Mouse (Mus musculus) midbrain, embryonic 14.5 days (tissue): ENCODE measurements around the gene Prrc2a. TPM values are rescaled to one million over a fixed set of nuclear protein-coding genes. Genes with fewer than 3 reads are reported as not detected.
A peak's percentile ranks its signal among the peaks of the same experiment; 100 is the strongest.

Source experiments
- ATAC-seq: fragments of 200-750 bp; cut with Nextera tagmentation; 2 replicates; pipeline ENCODE4 v1.8.0; 2017; ENCODE audit warnings: moderate number of reproducible peaks, moderate library complexity; ENCODE audit not compliant: low FRiP score, low TSS enrichment
- DNase-seq: peaks from one replicate; pipeline ENCODE4 v3.0.0-alpha.2; 2015
- H3K27ac ChIP-seq: fragments of 300-500 bp; sonication (generic); replicated peaks from 2 replicates; pipeline ENCODE4 v1.5.1; 2014; ENCODE audit warnings: mild to moderate bottlenecking, low read depth, low read length, moderate library complexity
- H3K27me3 ChIP-seq: fragments of 300-500 bp; sonication (generic); 2 replicates; pipeline ENCODE4 v1.6.1; 2014; ENCODE audit warnings: low read length, control low read depth, mixed read lengths; ENCODE audit not compliant: control insufficient read depth, insufficient read depth
- H3K36me3 ChIP-seq: fragments of 300-500 bp; sonication (generic); 2 replicates; pipeline ENCODE4 v1.6.1; 2014; ENCODE audit warnings: low read length, control low read depth; ENCODE audit not compliant: control insufficient read depth, insufficient read depth
- H3K4me1 ChIP-seq: fragments of 300-500 bp; sonication (generic); 2 replicates; pipeline ENCODE4 v1.6.1; 2014; ENCODE audit warnings: mild to moderate bottlenecking, antibody characterized with exemption, low read length, control low read depth; ENCODE audit not compliant: control insufficient read depth, insufficient read depth
- H3K4me2 ChIP-seq: fragments of 300-500 bp; sonication (generic); 2 replicates; pipeline ENCODE4 v1.6.1; 2014; ENCODE audit warnings: mild to moderate bottlenecking, low read length, moderate library complexity
- H3K4me3 ChIP-seq: fragments of 300-500 bp; sonication (generic); replicated peaks from 2 replicates; pipeline ENCODE4 v1.5.1; 2014; ENCODE audit warnings: low read depth, low read length
- H3K9ac ChIP-seq: fragments of 300-500 bp; sonication (generic); replicated peaks from 2 replicates; pipeline ENCODE4 v1.6.1; 2014; ENCODE audit warnings: mild to moderate bottlenecking, low read length, moderate library complexity
- H3K9me3 ChIP-seq: fragments of 300-500 bp; sonication (generic); 2 replicates; pipeline ENCODE4 v1.6.1; 2016; ENCODE audit warnings: low read length, control low read depth, mixed read lengths; ENCODE audit not compliant: control insufficient read depth
- WGBS: fragments of 180-500 bp; shearing (Covaris S2); extraction: QIAGEN DNeasy Blood & Tissue Kit; methylation state at CpG from one replicate; pipeline ENCODE4 v1.1.7; 2014; 5-methylcytosine and 5-hydroxymethylcytosine counted together
- polyA plus RNA-seq: library from polyadenylated mRNA; unstranded; fragments of >200 nt; fragmentation: Nextera tagmentation; extraction: Ambion mirVana; gene quantifications from 2 replicates; pipeline ENCODE4 v1.2.1, GENCODE M21; 2014

The Prrc2a gene
- polyA plus RNA-seq, 1 experiment from 2014 or later = 194 TPM

- no peaks in the 10 kb centered on the region for H3K9me3 ChIP-seq
- no peak within 1 kb of the TSS for H3K27ac ChIP-seq
- no peaks in the 10 kb centered on the region for H3K36me3 ChIP-seq
- H3K4me1 ChIP-seq = peaks cover 6% of the 10 kb centered on the region; the same call in 1 of the 2 replicates
- no peak for ATAC-seq
- H3K4me3 ChIP-seq = no peak within 1 kb of the TSS
- H3K9ac ChIP-seq = peak within 1 kb of the TSS; percentile 42; the same call in 1 of the 2 replicates
- peaks cover 29% of the 10 kb centered on the region for H3K27me3 ChIP-seq
- DNase-seq = no peak
- H3K4me2 ChIP-seq = peak within 1 kb of the TSS; percentile 62
- WGBS = 74% methylated on average over 28 of the region's 28 CpGs
These were observed 29.5 kb upstream of the Prrc2a start, which contains the start of gene Ltb for GRCm38 (mm10) chr17:35193881-35194843. Ltb (plus strand) TSS chr17:35194439.

- DNase-seq = no peak
- 86% methylated on average over 5 of the region's 5 CpGs for WGBS
- H3K4me2 ChIP-seq = no peak overlapping the region
These were observed 28.2 kb upstream of the Prrc2a start for GRCm38 (mm10) chr17:35192924-35193323.

GRCm38 (mm10) chr17:35191723-35192122, 27.0 kb upstream of the Prrc2a start:
- no peak overlapping the region for H3K4me2 ChIP-seq
- no peak overlapping the region for H3K4me3 ChIP-seq
- H3K27me3 ChIP-seq = peaks cover 25% of the 10 kb centered on the region
- ATAC-seq (no peak), DNase-seq (no peak)
- 63% methylated on average over 2 of the region's 2 CpGs for WGBS
- no peaks in the 10 kb centered on the region for H3K36me3 ChIP-seq
- no peak overlapping the region for H3K9ac ChIP-seq
- H3K4me1 ChIP-seq = peaks cover 6% of the 10 kb centered on the region; the same call in 1 of the 2 replicates
- no peak overlapping the region for H3K27ac ChIP-seq
- H3K9me3 ChIP-seq = no peaks in the 10 kb centered on the region

More at GRCm38 (mm10) chr17:35192924-35193323, 28.2 kb upstream of the Prrc2a start:
- Histone ChIP-seq H3K9ac (no peak overlapping the region), H3K4me3 (no peak overlapping the region), H3K27ac (no peak overlapping the region), H3K27me3 (peaks cover 29% of the 10 kb centered on the region), H3K4me1 (peaks cover 6% of the 10 kb centered on the region; the same call in 1 of the 2 replicates), H3K36me3 (no peaks in the 10 kb centered on the region), H3K9me3 (no peaks in the 10 kb centered on the region)
- ATAC-seq = no peak

- 76% methylated on average over 4 of the region's 4 CpGs for WGBS
- no peak overlapping the region for H3K9ac ChIP-seq
- no peaks in the 10 kb centered on the region for H3K9me3 ChIP-seq
- H3K4me2 ChIP-seq = no peak overlapping the region
- H3K36me3 ChIP-seq = no peaks in the 10 kb centered on the region
- no peak for ATAC-seq
- no peak for DNase-seq
- H3K4me1 ChIP-seq = peaks cover 10% of the 10 kb centered on the region; the same call in 1 of the 2 replicates
- no peak overlapping the region for H3K4me3 ChIP-seq
- H3K27ac ChIP-seq = no peak overlapping the region
- peaks cover 9% of the 10 kb centered on the region; the same call in 1 of the 2 replicates for H3K27me3 ChIP-seq
These were observed 25.4 kb upstream of the Prrc2a start for GRCm38 (mm10) chr17:35190096-35190495.

GRCm38 (mm10) chr17:35189186-35189585, 24.5 kb upstream of the Prrc2a start:
- 75% methylated on average over 1 of the region's 1 CpGs for WGBS
- no peak overlapping the region for H3K4me3 ChIP-seq
- no peak overlapping the region for H3K27ac ChIP-seq
- no peaks in the 10 kb centered on the region for H3K27me3 ChIP-seq
- no peak overlapping the region for H3K9ac ChIP-seq
- ATAC-seq (no peak), DNase-seq (no peak)
- H3K4me2 ChIP-seq = no peak overlapping the region
- H3K9me3 ChIP-seq = no peaks in the 10 kb centered on the region
- H3K4me1 ChIP-seq = peaks cover 10% of the 10 kb centered on the region; the same call in 1 of the 2 replicates
- H3K36me3 ChIP-seq = no peaks in the 10 kb centered on the region

- Histone ChIP-seq H3K27ac (no peak within 1 kb of the TSS), H3K9ac (no peak within 1 kb of the TSS), H3K9me3 (no peaks in the 10 kb centered on the region), H3K27me3 (no peaks in the 10 kb centered on the region), H3K36me3 (no peaks in the 10 kb centered on the region), H3K4me2 (no peak within 1 kb of the TSS), H3K4me1 (peaks cover 10% of the 10 kb centered on the region; the same call in 1 of the 2 replicates), H3K4me3 (no peak within 1 kb of the TSS)
- WGBS = 63% methylated on average over 7 of the region's 7 CpGs
- ATAC-seq (no peak), DNase-seq (no peak)
These were observed 23.4 kb upstream of the Prrc2a start, which contains the start of gene Lst1 for GRCm38 (mm10) chr17:35187959-35188610. Lst1 (minus strand) TSS chr17:35188439.

GRCm38 (mm10) chr17:35187345-35187744, 22.6 kb upstream of the Prrc2a start:
- Histone ChIP-seq H3K9me3 (no peaks in the 10 kb centered on the region), H3K4me2 (no peak overlapping the region), H3K4me1 (peaks cover 10% of the 10 kb centered on the region; the same call in 1 of the 2 replicates), H3K27ac (no peak overlapping the region), H3K27me3 (no peaks in the 10 kb centered on the region), H3K4me3 (no peak overlapping the region), H3K36me3 (no peaks in the 10 kb centered on the region), H3K9ac (no peak overlapping the region)
- DNase-seq (no peak), ATAC-seq (no peak)
- 84% methylated on average over 4 of the region's 4 CpGs for WGBS

- DNase-seq = peak; percentile 27
- no peaks in the 10 kb centered on the region for H3K36me3 ChIP-seq
- no peaks in the 10 kb centered on the region for H3K9me3 ChIP-seq
- peak overlapping the region; percentile 47 for H3K4me2 ChIP-seq
- no peak for ATAC-seq
- H3K4me1 ChIP-seq = peaks cover 10% of the 10 kb centered on the region; the same call in 1 of the 2 replicates
- peak overlapping the region; percentile 28 for H3K4me3 ChIP-seq
- peak overlapping the region; percentile 45; the same call in 1 of the 2 replicates for H3K27ac ChIP-seq
- 2% methylated on average over 4 of the region's 4 CpGs for WGBS
- H3K9ac ChIP-seq = no peak overlapping the region
- H3K27me3 ChIP-seq = no peaks in the 10 kb centered on the region
These were observed 22.0 kb upstream of the Prrc2a start for GRCm38 (mm10) chr17:35186681-35187080.
